Mouse (Mus musculus) hindbrain, embryonic 14.5 days (tissue): ENCODE results near the gene Tbc1d5. TPM values are rescaled to one million over a fixed set of nuclear protein-coding genes. Genes with fewer than 3 reads are reported as not detected.

Experiments
- ATAC-seq: fragments of 200-750 bp; cut with Nextera tagmentation; 2 replicates; pipeline ENCODE4 v1.8.0; 2017; ENCODE audit warnings: moderate number of reproducible peaks, mild to moderate bottlenecking, moderate TSS enrichment, moderate library complexity; ENCODE audit not compliant: low FRiP score
- DNase-seq: peaks from one replicate; pipeline ENCODE4 v3.0.0-alpha.2; 2015; ENCODE audit warnings: low spot score
- H3K27ac ChIP-seq: fragments of 300-500 bp; sonication (generic); 2 replicates; pipeline ENCODE4 v1.5.1; 2014; ENCODE audit warnings: mild to moderate bottlenecking, moderate library complexity
- H3K27me3 ChIP-seq: fragments of 300-500 bp; sonication (generic); 2 replicates; pipeline ENCODE4 v1.6.1; 2014; ENCODE audit warnings: mild to moderate bottlenecking, low read length, mixed read lengths; ENCODE audit not compliant: control insufficient read depth, insufficient read depth
- H3K36me3 ChIP-seq: fragments of 300-500 bp; sonication (generic); replicated peaks from 2 replicates; pipeline ENCODE4 v1.6.1; 2014; ENCODE audit not compliant: control insufficient read depth, insufficient read depth
- H3K4me1 ChIP-seq: fragments of 300-500 bp; sonication (generic); replicated peaks from 2 replicates; pipeline ENCODE4 v1.6.1; 2014; ENCODE audit warnings: antibody characterized with exemption, low read length, mixed read lengths; ENCODE audit not compliant: control insufficient read depth, insufficient read depth
- H3K4me2 ChIP-seq: fragments of 300-500 bp; sonication (generic); replicated peaks from 2 replicates; pipeline ENCODE4 v1.6.1; 2014; ENCODE audit warnings: mild to moderate bottlenecking, moderate library complexity
- H3K4me3 ChIP-seq: fragments of 300-500 bp; sonication (generic); replicated peaks from 2 replicates; pipeline ENCODE4 v1.5.1; 2014; ENCODE audit warnings: mild to moderate bottlenecking, low read length
- H3K9ac ChIP-seq: fragments of 300-500 bp; sonication (generic); 2 replicates; pipeline ENCODE4 v1.6.1; 2014
- H3K9me3 ChIP-seq: fragments of 300-500 bp; sonication (generic); 2 replicates; pipeline ENCODE4 v1.6.1; 2016; ENCODE audit warnings: low read length; ENCODE audit not compliant: control insufficient read depth
- WGBS: fragments of 180-500 bp; shearing (Covaris S2); extraction: QIAGEN DNeasy Blood & Tissue Kit; methylation state at CpG from one replicate; pipeline ENCODE4 v1.1.7; 2014; 5-methylcytosine and 5-hydroxymethylcytosine counted together
- polyA plus RNA-seq: library from polyadenylated mRNA; unstranded; fragments of >200 nt; fragmentation: Nextera tagmentation; extraction: Ambion mirVana; gene quantifications from 2 replicates; pipeline ENCODE4 v1.2.1, GENCODE M21; 2014

Tbc1d5 gene
- polyA plus RNA-seq, 1 experiment from 2014 or later = 8.5 TPM

DNA sequence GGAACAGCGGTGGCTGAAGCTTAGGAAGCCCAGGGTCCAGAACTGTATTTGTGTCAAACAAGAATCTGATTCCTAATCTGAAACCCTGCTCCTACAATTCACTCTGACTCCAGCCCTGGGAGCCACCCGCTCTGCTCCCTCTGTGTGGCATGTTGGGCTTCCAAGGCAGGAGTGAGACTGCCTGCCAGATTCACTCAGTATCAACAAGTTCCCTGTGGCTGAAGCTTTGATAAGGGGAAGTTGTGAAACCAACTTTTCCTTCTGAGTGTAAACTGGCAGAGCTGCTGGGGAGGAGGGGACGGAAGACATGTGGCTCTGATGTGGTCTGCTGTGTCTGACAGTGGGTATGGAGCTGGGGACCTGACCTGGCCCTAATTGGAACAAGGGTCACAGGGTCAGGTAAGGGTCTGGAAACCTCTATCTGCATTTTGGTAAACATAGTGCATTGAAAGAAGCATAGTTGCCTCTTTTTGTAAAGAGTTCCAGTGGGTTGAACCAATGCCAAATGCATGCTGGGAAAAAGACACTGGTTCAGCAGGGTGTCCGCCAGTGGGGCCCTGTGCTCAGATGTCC, 443.7 kb downstream of the Tbc1d5 start:
- WGBS = 77% methylated on average over 4 of the region's 4 CpGs
- no peak overlapping the region for H3K9ac ChIP-seq
- no peaks in the 10 kb centered on the region for H3K9me3 ChIP-seq
- H3K4me3 ChIP-seq = no peak overlapping the region
- ATAC-seq (no peak), DNase-seq (no peak)
- H3K27ac ChIP-seq = no peak overlapping the region
- H3K4me1 ChIP-seq = no peaks in the 10 kb centered on the region
- 0 out of 2 replicates have a peak, but pooled peaks cover 3% of the 10 kb centered on the region for H3K36me3 ChIP-seq
- H3K4me2 ChIP-seq = no peak overlapping the region
- H3K27me3 ChIP-seq = no peaks in the 10 kb centered on the region

DNA sequence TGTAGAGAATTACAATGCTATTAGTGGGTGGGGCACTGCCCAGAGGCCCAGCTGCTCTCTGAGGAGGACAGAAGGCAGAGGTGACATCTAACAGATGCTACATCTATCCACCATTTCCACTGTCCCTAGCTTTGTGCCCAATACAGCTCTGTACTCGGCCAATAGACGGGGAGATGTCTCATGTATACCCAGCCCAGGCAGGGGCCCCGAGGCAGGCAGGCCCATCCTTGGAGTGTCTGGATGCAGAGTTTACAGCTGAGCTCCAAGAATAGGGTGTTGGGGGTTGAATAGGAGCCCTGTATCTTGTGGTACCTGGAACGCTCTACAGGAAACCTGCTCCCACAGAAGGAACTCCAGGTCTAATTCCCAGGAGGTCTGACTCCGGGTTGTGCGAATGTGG, 444.4 kb downstream of the Tbc1d5 start:
- DNase-seq (no peak), ATAC-seq (no peak)
- WGBS = 76% methylated on average over 6 of the region's 6 CpGs
- H3K36me3 ChIP-seq = 0 out of 2 replicates have a peak, but pooled peaks cover 3% of the 10 kb centered on the region
- no peak overlapping the region for H3K4me3 ChIP-seq
- H3K27me3 ChIP-seq = no peaks in the 10 kb centered on the region
- H3K27ac ChIP-seq = no peak overlapping the region
- H3K4me1 ChIP-seq = no peaks in the 10 kb centered on the region
- no peak overlapping the region for H3K4me2 ChIP-seq
- H3K9ac ChIP-seq = no peak overlapping the region
- no peaks in the 10 kb centered on the region for H3K9me3 ChIP-seq

DNA sequence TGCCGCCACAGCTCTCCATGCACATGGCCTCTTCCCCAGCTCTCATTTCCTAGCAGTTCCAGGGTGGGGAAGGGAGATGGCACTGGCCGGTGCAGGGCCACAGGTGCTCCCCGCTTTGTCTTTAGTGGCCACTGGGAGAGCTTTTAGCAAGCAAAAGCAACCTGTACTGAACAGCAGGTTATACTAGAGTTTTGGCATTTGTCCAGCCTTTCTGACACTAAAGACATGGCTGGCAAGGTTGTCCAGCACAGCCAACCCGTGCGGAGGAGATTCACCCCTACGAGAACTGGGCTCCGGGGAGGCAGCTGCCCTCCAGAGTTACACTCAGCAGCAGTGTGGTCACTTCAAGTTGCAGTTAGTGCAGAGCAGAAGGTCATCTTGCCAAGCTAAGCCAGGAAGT, 445.8 kb downstream of the Tbc1d5 start:
- ATAC-seq = no peak
- Histone ChIP-seq H3K9ac (no peak overlapping the region), H3K27ac (no peak overlapping the region), H3K27me3 (no peaks in the 10 kb centered on the region), H3K36me3 (0 out of 2 replicates have a peak, but pooled peaks cover 3% of the 10 kb centered on the region), H3K4me2 (no peak overlapping the region), H3K4me3 (no peak overlapping the region), H3K4me1 (no peaks in the 10 kb centered on the region), H3K9me3 (no peaks in the 10 kb centered on the region)
- DNase-seq = no peak
- WGBS = 88% methylated on average over 7 of the region's 7 CpGs

DNA sequence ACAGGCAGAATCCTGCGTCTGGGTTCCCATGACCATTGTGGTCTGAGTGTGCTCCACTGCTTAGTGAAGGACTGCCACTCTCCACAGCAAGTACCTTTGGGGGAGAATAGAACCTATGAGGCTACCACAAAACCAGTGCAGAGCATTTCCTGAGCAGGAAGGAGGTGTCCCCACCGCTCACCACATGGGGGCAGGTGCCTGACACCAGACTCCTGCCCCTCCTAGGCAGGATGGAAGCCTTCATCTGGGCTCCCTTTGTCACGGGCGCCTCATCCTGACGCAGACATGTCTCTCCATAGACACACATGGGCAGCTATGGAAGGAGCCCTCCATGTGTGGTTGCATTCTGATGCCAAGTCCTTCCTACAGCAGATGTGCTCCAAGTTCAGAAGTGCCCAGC, 447.3 kb downstream of the Tbc1d5 start:
- H3K36me3 ChIP-seq = 0 out of 2 replicates have a peak, but pooled peaks cover 3% of the 10 kb centered on the region
- H3K27me3 ChIP-seq = no peaks in the 10 kb centered on the region
- H3K9me3 ChIP-seq = no peaks in the 10 kb centered on the region
- no peak overlapping the region for H3K27ac ChIP-seq
- H3K4me3 ChIP-seq = no peak overlapping the region
- H3K4me2 ChIP-seq = no peak overlapping the region
- ATAC-seq (no peak), DNase-seq (no peak)
- no peak overlapping the region for H3K9ac ChIP-seq
- 93% methylated on average over 5 of the region's 5 CpGs for WGBS
- H3K4me1 ChIP-seq = no peaks in the 10 kb centered on the region

DNA sequence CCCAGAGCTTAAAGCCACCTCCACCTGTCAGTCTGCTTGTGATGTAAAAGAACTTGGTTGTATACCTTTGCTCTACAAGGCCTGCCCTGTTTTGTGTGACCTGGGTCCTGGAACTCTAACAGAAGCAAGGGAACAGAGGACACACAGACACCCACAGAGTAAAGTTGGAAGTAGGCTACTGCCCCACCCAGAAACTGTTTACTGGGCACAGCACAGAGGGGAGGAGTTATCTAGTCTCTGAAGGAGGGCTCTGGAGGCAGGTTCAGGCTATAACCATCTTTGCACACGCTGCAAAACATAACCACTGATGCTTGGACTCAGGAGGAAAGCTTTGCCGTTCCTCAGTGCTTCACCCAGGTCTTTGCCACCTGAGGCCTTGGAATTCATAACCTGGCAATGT, 448.3 kb downstream of the Tbc1d5 start:
- H3K9me3 ChIP-seq = no peaks in the 10 kb centered on the region
- no peak overlapping the region for H3K4me2 ChIP-seq
- ATAC-seq (no peak), DNase-seq (no peak)
- H3K4me3 ChIP-seq = no peak overlapping the region
- WGBS = 93% methylated on average over 2 of the region's 2 CpGs
- H3K36me3 ChIP-seq = 0 out of 2 replicates have a peak, but pooled peaks cover 3% of the 10 kb centered on the region
- H3K27ac ChIP-seq = no peak overlapping the region
- no peaks in the 10 kb centered on the region for H3K4me1 ChIP-seq
- H3K27me3 ChIP-seq = no peaks in the 10 kb centered on the region
- H3K9ac ChIP-seq = no peak overlapping the region

DNA sequence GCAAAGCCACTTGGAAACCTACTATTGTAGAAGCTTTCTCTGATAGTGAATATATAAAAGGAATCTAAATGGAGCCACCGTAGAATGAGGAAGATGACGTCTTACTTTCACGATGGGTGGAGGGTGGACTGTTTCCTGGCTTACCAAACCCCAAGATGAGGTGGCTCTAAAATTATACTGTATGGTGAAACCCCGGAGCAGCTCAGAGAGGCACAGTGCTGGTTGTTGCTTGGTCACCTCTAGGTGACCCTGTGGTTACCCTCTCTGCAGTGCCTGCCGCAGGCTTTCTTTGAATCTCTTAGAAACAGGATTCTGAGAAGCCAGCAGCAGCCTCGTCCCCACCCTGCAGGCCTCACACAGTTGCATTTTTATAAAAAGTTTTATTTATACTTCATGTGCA, 449.6 kb downstream of the Tbc1d5 start:
- 90% methylated on average over 6 of the region's 6 CpGs for WGBS
- H3K27me3 ChIP-seq = no peaks in the 10 kb centered on the region
- H3K27ac ChIP-seq = no peak overlapping the region
- no peak overlapping the region for H3K4me3 ChIP-seq
- ATAC-seq (no peak), DNase-seq (no peak)
- no peak overlapping the region for H3K4me2 ChIP-seq
- no peaks in the 10 kb centered on the region for H3K4me1 ChIP-seq
- 0 out of 2 replicates have a peak, but pooled peaks cover under 1% of the 10 kb centered on the region for H3K36me3 ChIP-seq
- no peaks in the 10 kb centered on the region for H3K9me3 ChIP-seq
- H3K9ac ChIP-seq = no peak overlapping the region

DNA sequence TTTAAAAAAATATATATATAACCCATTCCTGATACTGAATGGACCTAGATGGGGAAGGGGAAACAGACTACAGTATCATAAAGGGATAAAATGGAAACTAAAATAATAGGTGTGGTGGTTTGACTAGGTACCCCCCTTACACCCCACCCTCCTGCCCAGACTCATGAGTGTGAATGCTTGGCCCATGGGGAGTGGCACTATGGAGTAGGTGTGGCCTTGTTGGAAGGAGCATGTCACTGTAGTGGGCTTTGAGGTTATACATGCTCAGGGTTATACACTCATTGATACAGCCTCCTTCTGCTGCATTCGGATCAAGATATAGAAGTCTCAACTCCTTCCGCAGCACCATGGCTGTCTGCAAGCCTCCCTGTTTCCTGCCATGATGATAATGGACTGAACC, 450.1 kb downstream of the Tbc1d5 start:
- no peaks in the 10 kb centered on the region for H3K9me3 ChIP-seq
- no peaks in the 10 kb centered on the region for H3K27me3 ChIP-seq
- WGBS = 92% methylated on average over 2 of the region's 2 CpGs
- no peak overlapping the region for H3K9ac ChIP-seq
- H3K4me2 ChIP-seq = no peak overlapping the region
- DNase-seq (no peak), ATAC-seq (no peak)
- no peak overlapping the region for H3K4me3 ChIP-seq
- H3K4me1 ChIP-seq = no peaks in the 10 kb centered on the region
- no peaks in the 10 kb centered on the region for H3K36me3 ChIP-seq
- no peak overlapping the region for H3K27ac ChIP-seq

DNA sequence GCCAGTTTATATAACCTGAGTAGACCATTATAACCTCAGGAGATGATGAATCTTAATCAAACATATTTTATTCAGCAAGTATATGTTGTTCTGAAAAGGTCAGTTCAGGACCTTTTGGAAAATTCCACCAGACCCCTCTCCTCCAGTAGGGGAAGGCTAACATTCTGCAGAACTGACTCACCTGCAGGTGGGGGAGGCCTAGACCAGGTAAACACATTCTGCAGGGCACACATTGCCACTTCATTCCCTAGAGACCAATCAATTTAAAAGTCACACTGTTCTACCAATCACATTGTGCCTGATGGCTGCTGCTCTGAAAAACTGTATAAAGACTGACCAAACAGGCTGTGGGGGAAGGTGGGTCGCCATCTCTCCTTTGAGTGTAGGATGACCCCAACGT, 452.9 kb downstream of the Tbc1d5 start:
- no peak for DNase-seq
- no peak overlapping the region for H3K4me2 ChIP-seq
- no peak for ATAC-seq
- no peak overlapping the region for H3K9ac ChIP-seq
- H3K36me3 ChIP-seq = no peaks in the 10 kb centered on the region
- H3K27ac ChIP-seq = no peak overlapping the region
- H3K4me1 ChIP-seq = no peaks in the 10 kb centered on the region
- WGBS = 79% methylated on average over 2 of the region's 2 CpGs
- H3K27me3 ChIP-seq = no peaks in the 10 kb centered on the region
- no peak overlapping the region for H3K4me3 ChIP-seq
- H3K9me3 ChIP-seq = no peaks in the 10 kb centered on the region

DNA sequence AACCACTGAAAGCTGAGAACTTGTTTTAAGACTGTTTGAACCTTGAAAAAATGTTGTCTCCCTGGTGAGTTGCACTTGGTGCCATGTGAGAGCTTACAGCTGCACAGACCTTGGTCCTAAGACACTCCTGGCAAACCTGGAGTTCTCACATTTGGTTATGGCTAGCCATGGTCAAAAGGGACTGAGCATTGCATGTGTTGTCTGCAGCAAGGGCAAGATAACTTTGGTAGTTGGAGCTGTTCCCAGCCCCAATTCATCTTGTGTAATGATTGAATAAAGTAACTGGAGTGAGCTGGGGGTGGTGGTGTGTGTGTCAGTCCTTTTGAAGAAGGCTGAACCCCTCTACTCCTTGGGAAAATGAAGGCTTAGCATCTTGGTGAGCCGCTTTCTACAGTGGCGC, 454.8 kb downstream of the Tbc1d5 start:
- Histone ChIP-seq H3K4me1 (no peaks in the 10 kb centered on the region), H3K4me3 (no peak overlapping the region), H3K27me3 (no peaks in the 10 kb centered on the region), H3K4me2 (no peak overlapping the region), H3K9me3 (no peaks in the 10 kb centered on the region), H3K27ac (no peak overlapping the region), H3K9ac (no peak overlapping the region), H3K36me3 (no peaks in the 10 kb centered on the region)
- 46% methylated on average over 2 of the region's 2 CpGs for WGBS
- no peak for DNase-seq
- no peak for ATAC-seq

DNA sequence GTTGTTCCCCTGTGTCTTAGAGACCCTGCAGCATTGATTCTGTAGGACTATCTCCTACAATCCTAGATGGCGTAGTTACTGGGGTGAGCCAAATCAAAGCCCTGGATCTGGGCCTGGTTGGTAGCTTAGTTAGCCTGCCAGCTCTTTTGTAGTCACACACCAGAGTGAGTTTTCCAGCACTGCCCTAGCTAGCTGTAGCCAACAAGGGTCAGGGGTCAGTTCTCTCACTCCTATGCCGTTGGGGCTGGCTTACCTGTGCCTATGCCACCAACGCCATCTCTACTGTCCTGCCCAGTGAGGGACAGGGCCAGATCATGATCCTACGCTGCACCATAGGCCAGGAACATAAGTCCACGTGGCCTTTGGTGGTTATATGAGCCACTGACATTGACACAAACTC, 461.6 kb downstream of the Tbc1d5 start:
- H3K27ac ChIP-seq = no peak overlapping the region
- H3K4me1 ChIP-seq = no peaks in the 10 kb centered on the region
- H3K36me3 ChIP-seq = no peaks in the 10 kb centered on the region
- H3K9me3 ChIP-seq = peaks cover 9% of the 10 kb centered on the region; the same call in 1 of the 2 replicates
- DNase-seq (no peak), ATAC-seq (no peak)
- H3K4me3 ChIP-seq = no peak overlapping the region
- H3K9ac ChIP-seq = no peak overlapping the region
- no peaks in the 10 kb centered on the region for H3K27me3 ChIP-seq
- no peak overlapping the region for H3K4me2 ChIP-seq
- 83% methylated on average over 5 of the region's 5 CpGs for WGBS
